Comparison of ENCODE assay signal across 1 mouse cellular context in the genomic region with DNA sequence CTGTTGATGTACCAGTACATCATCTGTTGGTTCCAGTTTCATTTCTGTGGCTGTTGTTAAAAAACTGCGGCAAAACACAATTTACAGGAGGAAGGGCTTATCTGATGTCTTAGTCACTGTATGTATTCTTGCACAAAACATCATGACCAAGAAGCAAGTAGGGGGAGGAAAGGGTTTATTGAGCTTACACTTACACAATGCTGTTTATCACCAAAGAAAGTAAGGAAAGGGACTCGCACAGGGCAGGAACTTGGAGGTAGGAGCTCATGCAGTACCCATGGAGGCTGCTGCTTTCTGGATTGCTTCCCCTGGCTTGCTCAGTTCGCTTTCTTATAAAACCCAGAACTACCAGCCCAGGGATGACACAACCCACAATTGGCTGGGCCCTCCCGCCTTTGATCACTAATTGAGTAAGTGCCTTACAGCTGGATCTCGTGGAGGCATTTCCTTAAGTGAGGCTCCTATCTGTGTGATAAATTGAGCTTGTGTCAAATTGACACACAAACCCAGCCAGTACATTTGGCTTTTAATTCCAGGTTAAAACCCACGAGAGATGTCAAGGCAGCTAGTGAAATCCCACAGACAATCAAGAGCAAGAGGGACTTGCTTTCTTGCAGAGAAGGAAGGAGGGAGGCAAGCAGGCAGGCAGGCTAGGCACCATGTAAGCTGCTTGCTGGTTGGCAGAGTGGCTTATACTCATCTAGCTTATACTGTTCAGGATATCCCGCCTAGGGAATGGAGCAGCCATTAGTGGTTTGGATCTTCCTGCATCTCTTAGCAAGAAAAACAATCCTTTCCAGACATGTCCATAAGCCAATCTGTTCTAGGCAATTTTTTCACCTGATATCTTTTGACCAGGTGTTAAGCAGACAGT.
TF ChIP-seq lines count a peak whose summit lies in the region.

No protein-coding gene starts in this region.

TF ChIP-seq in CH12.LX, 34 proteins besides CTCF, POLR2A, EP300 and RAD21:
- TF ChIP-seq MXI1 (IDR thresholded peaks at IDR 0.05; ENCODE audit: low read depth, low read length) (no peak), ZMIZ1 (IDR thresholded peaks at IDR 0.05; ENCODE audit: low read depth, low read length) (no peak), MAX (IDR thresholded peaks at IDR 0.05; ENCODE audit: low read length) (no peak), IRF4 (IDR thresholded peaks at IDR 0.05; ENCODE audit: low read depth, low read length) (0 out of 2 replicates have a peak, but pooled peaks have one; percentile 11), MEF2A (IDR thresholded peaks at IDR 0.05; ENCODE audit: borderline replicate concordance, low read depth, low read length) (no peak), MAFK (IDR thresholded peaks at IDR 0.05; ENCODE audit: insufficient replicate concordance, low read length) (no peak), JUN (IDR thresholded peaks at IDR 0.05; ENCODE audit: insufficient read depth, low read depth, low read length) (no peak), ZC3H11A (IDR thresholded peaks at IDR 0.05; ENCODE audit: low read depth, low read length) (no peak), USF1 (IDR thresholded peaks at IDR 0.05; ENCODE audit: low read depth, low read length) (no peak), ETS1 (conservative IDR thresholded peaks at IDR 0.05; ENCODE audit: low read depth, low read length) (no peak), SIN3A (IDR thresholded peaks at IDR 0.05; ENCODE audit: low read length) (peak; percentile 42; the same call in 1 of the 2 replicates)
